Comparison of ENCODE assay signal across 14 mouse cellular contexts in genomic region chr7:73840381-73840780, GRCm38 (mm10).
"Had no signal": no experiment of that assay in that cellular context is flagged by ENCODE, and none has a peak within 500 bp of the region (broad histone marks: within the 10 kb centered on the region; RNA-seq: fewer than 3 reads in every experiment).

No protein-coding gene starts in this region.

- H3K27me3 ChIP-seq: limb, embryonic 13.5 days; liver, embryonic 15.5 days; midbrain, embryonic 15.5 days; neural tube, embryonic 12.5 days had no signal

- H3K4me2 ChIP-seq: limb, embryonic 13.5 days; liver, embryonic 15.5 days; lung, embryonic 14.5 days; midbrain, embryonic 11.5 days; midbrain, embryonic 15.5 days; neural tube, embryonic 12.5 days had no signal

- H3K9me3 ChIP-seq: liver, embryonic 15.5 days; midbrain, embryonic 15.5 days; neural tube, embryonic 12.5 days had no signal

- DNase-seq: kidney, postnatal 10 days; kidney, postnatal 4 days; left cerebral cortex, postnatal 4 days; lung, embryonic 14.5 days; lung, postnatal 10 days; lung, postnatal 4 days; thymus, postnatal 4 days had no signal

- ATAC-seq: midbrain, embryonic 15.5 days had no signal

- H3K4me3 ChIP-seq: layer of hippocampus, adult 2 months; limb, embryonic 13.5 days; liver, embryonic 15.5 days; midbrain, embryonic 15.5 days; neural tube, embryonic 12.5 days had no signal

- H3K9ac ChIP-seq: limb, embryonic 13.5 days; liver, embryonic 15.5 days; lung, embryonic 14.5 days; midbrain, embryonic 15.5 days; neural tube, embryonic 12.5 days had no signal

- H3K4me1 ChIP-seq: limb, embryonic 13.5 days; liver, embryonic 15.5 days; midbrain, embryonic 15.5 days; neural tube, embryonic 12.5 days had no signal

- H3K27ac ChIP-seq: layer of hippocampus, adult 2 months; limb, embryonic 13.5 days; liver, embryonic 15.5 days; midbrain, embryonic 15.5 days; neural tube, embryonic 12.5 days; stomach, postnatal 0 days had no signal

- H3K36me3 ChIP-seq: limb, embryonic 13.5 days; liver, embryonic 15.5 days; midbrain, embryonic 15.5 days; neural tube, embryonic 12.5 days had no signal
